Mouse (Mus musculus) embryonic facial prominence, embryonic 12.5 days (tissue): Measurements from ENCODE around the gene Gm17364. TPM values are rescaled to one million over a fixed set of nuclear protein-coding genes. Genes with fewer than 3 reads are reported as not detected.
"Not testable (repeated sequence)": the region's sequence is repeated elsewhere in the genome, so short reads cannot be mapped to it uniquely, and the experiment has no call there.

Source experiments
- ATAC-seq: fragments of 200-750 bp; cut with Nextera tagmentation; 2 replicates; pipeline ENCODE4 v1.8.0; 2017; ENCODE audit not compliant: insufficient number of reproducible peaks, insufficient read depth, low FRiP score, low TSS enrichment
- H3K27ac ChIP-seq: fragments of 300-500 bp; sonication (generic); 2 replicates; pipeline ENCODE4 v1.5.1; 2016; ENCODE audit warnings: mild to moderate bottlenecking
- H3K27me3 ChIP-seq: fragments of 300-500 bp; sonication (generic); 2 replicates; pipeline ENCODE4 v1.6.1; 2016; ENCODE audit warnings: mild to moderate bottlenecking, moderate library complexity
- H3K36me3 ChIP-seq: fragments of 300-500 bp; sonication (generic); 2 replicates; pipeline ENCODE4 v1.6.1; 2016; ENCODE audit warnings: mild to moderate bottlenecking
- H3K4me1 ChIP-seq: fragments of 300-500 bp; sonication (generic); 2 replicates; pipeline ENCODE4 v1.6.1; 2016
- H3K4me2 ChIP-seq: fragments of 300-500 bp; sonication (generic); replicated peaks from 2 replicates; pipeline ENCODE4 v1.6.1; 2016; ENCODE audit warnings: mild to moderate bottlenecking, moderate library complexity
- H3K4me3 ChIP-seq: fragments of 300-500 bp; sonication (generic); 2 replicates; pipeline ENCODE4 v1.5.1; 2016; ENCODE audit warnings: mild to moderate bottlenecking
- H3K9ac ChIP-seq: fragments of 300-500 bp; sonication (generic); 2 replicates; pipeline ENCODE4 v1.6.1; 2016; ENCODE audit warnings: mild to moderate bottlenecking, moderate library complexity
- H3K9me3 ChIP-seq: fragments of 300-500 bp; sonication (generic); 2 replicates; pipeline ENCODE4 v1.6.1; 2016; ENCODE audit warnings: mild to moderate bottlenecking, moderate library complexity
- WGBS: fragments of 180-500 bp; shearing (Covaris S2); methylation state at CpG from one replicate; pipeline ENCODE4 v1.1.7; 2016; 5-methylcytosine and 5-hydroxymethylcytosine counted together
- polyA plus RNA-seq: library from polyadenylated mRNA; unstranded; fragments of >200 nt; fragmentation: Nextera tagmentation; extraction: Ambion mirVana; gene quantifications from 2 replicates; pipeline ENCODE4 v1.2.1, GENCODE M21; 2016

Gm17364 gene
- polyA plus RNA-seq, 1 experiment from 2014 or later = not detected

- Histone ChIP-seq H3K36me3 (no peaks in the 10 kb centered on the region), H3K4me2 (no peak overlapping the region), H3K9ac (no peak overlapping the region), H3K27me3 (no peaks in the 10 kb centered on the region), H3K4me1 (no peaks in the 10 kb centered on the region), H3K27ac (no peak overlapping the region), H3K9me3 (no peaks in the 10 kb centered on the region), H3K4me3 (no peak overlapping the region)
- 70% methylated on average over 4 of the region's 4 CpGs for WGBS
- no peak for ATAC-seq
Observed at GRCm38 (mm10) chr13:41285448-41285847, 11.7 kb upstream of the Gm17364 start.

GRCm38 (mm10) chr13:41283256-41283655 lies 9.5 kb upstream of the Gm17364 start:
- no peaks in the 10 kb centered on the region for H3K4me1 ChIP-seq
- H3K9me3 ChIP-seq = no peaks in the 10 kb centered on the region
- H3K9ac ChIP-seq = no peak overlapping the region
- no peaks in the 10 kb centered on the region for H3K27me3 ChIP-seq
- no peak overlapping the region for H3K4me3 ChIP-seq
- H3K36me3 ChIP-seq = no peaks in the 10 kb centered on the region
- H3K27ac ChIP-seq = no peak overlapping the region
- 25% methylated on average over 5 of the region's 5 CpGs for WGBS
- ATAC-seq = no peak
- H3K4me2 ChIP-seq = no peak overlapping the region

- H3K27me3 ChIP-seq = no peaks in the 10 kb centered on the region
- no peaks in the 10 kb centered on the region for H3K36me3 ChIP-seq
- 70% methylated on average over 5 of the region's 5 CpGs for WGBS
- no peak for ATAC-seq
- no peaks in the 10 kb centered on the region for H3K9me3 ChIP-seq
- H3K4me2 ChIP-seq = no peak overlapping the region
- H3K27ac ChIP-seq = no peak overlapping the region
- no peak overlapping the region for H3K4me3 ChIP-seq
- H3K9ac ChIP-seq = no peak overlapping the region
- no peaks in the 10 kb centered on the region for H3K4me1 ChIP-seq
Observed at GRCm38 (mm10) chr13:41280696-41281095, 6.9 kb upstream of the Gm17364 start.

GRCm38 (mm10) chr13:41267827-41268408 lies 5.9 kb downstream of the Gm17364 start:
- Histone ChIP-seq H3K27me3 (no peaks in the 10 kb centered on the region), H3K4me1 (peaks cover 4% of the 10 kb centered on the region), H3K9ac (no peak overlapping the region), H3K36me3 (no peaks in the 10 kb centered on the region), H3K27ac (no peak overlapping the region), H3K4me3 (no peak overlapping the region), H3K9me3 (no peaks in the 10 kb centered on the region), H3K4me2 (no peak overlapping the region)
- ATAC-seq = no peak
- WGBS = 44% methylated on average over 7 of the region's 7 CpGs

GRCm38 (mm10) chr13:41263304-41264006 lies 10.3 kb downstream of the Gm17364 start:
- Histone ChIP-seq H3K27ac (no peak overlapping the region), H3K9me3 (no peaks in the 10 kb centered on the region), H3K27me3 (no peaks in the 10 kb centered on the region), H3K9ac (no peak overlapping the region), H3K4me1 (peaks cover 4% of the 10 kb centered on the region), H3K4me2 (no peak overlapping the region), H3K36me3 (no peaks in the 10 kb centered on the region), H3K4me3 (no peak overlapping the region)
- no peak for ATAC-seq
- 82% methylated on average over 5 of the region's 5 CpGs for WGBS

GRCm38 (mm10) chr13:41261617-41262016 lies 12.2 kb downstream of the Gm17364 start:
- ATAC-seq, H3K4me1 ChIP-seq, H3K4me2 ChIP-seq, H3K4me3 ChIP-seq, H3K27ac ChIP-seq, H3K9me3 ChIP-seq, H3K27me3 ChIP-seq, H3K36me3 ChIP-seq, H3K9ac ChIP-seq: not testable (repeated sequence)
- WGBS = 97% methylated on average over 8 of the region's 8 CpGs

- Histone ChIP-seq H3K4me3 (no peak overlapping the region), H3K27ac (no peak overlapping the region), H3K9ac (no peak overlapping the region), H3K9me3 (no peaks in the 10 kb centered on the region), H3K4me2 (no peak overlapping the region), H3K36me3 (no peaks in the 10 kb centered on the region), H3K27me3 (no peaks in the 10 kb centered on the region), H3K4me1 (no peaks in the 10 kb centered on the region)
- 87% methylated on average over 4 of the region's 4 CpGs for WGBS
- ATAC-seq = no peak
Observed at GRCm38 (mm10) chr13:41257851-41258250, 15.9 kb downstream of the Gm17364 start.

- Histone ChIP-seq H3K4me1 (no peaks in the 10 kb centered on the region), H3K27me3 (no peaks in the 10 kb centered on the region), H3K36me3 (no peaks in the 10 kb centered on the region), H3K9me3 (no peaks in the 10 kb centered on the region), H3K4me2 (no peak overlapping the region), H3K27ac (no peak overlapping the region), H3K4me3 (no peak overlapping the region), H3K9ac (no peak overlapping the region)
- ATAC-seq = no peak
- WGBS = 90% methylated on average over 3 of the region's 3 CpGs
Observed at GRCm38 (mm10) chr13:41256962-41257361, 16.8 kb downstream of the Gm17364 start.

- 91% methylated on average over 5 of the region's 5 CpGs for WGBS
- H3K9ac ChIP-seq = no peak overlapping the region
- no peaks in the 10 kb centered on the region for H3K36me3 ChIP-seq
- H3K4me2 ChIP-seq = no peak overlapping the region
- H3K27ac ChIP-seq = no peak overlapping the region
- ATAC-seq = no peak
- H3K4me3 ChIP-seq = no peak overlapping the region
- no peaks in the 10 kb centered on the region for H3K27me3 ChIP-seq
- no peaks in the 10 kb centered on the region for H3K9me3 ChIP-seq
- H3K4me1 ChIP-seq = no peaks in the 10 kb centered on the region
Observed at GRCm38 (mm10) chr13:41256126-41256525, 17.7 kb downstream of the Gm17364 start.

GRCm38 (mm10) chr13:41252736-41253135 lies 21.0 kb downstream of the Gm17364 start:
- no peak overlapping the region for H3K9ac ChIP-seq
- no peaks in the 10 kb centered on the region for H3K36me3 ChIP-seq
- 85% methylated on average over 7 of the region's 7 CpGs for WGBS
- H3K27ac ChIP-seq = no peak overlapping the region
- no peak for ATAC-seq
- no peaks in the 10 kb centered on the region for H3K4me1 ChIP-seq
- H3K4me3 ChIP-seq = no peak overlapping the region
- no peaks in the 10 kb centered on the region for H3K27me3 ChIP-seq
- no peaks in the 10 kb centered on the region for H3K9me3 ChIP-seq
- H3K4me2 ChIP-seq = no peak overlapping the region

- no peak overlapping the region for H3K4me2 ChIP-seq
- ATAC-seq = no peak
- H3K27ac ChIP-seq = no peak overlapping the region
- 68% methylated on average over 6 of the region's 6 CpGs for WGBS
- no peaks in the 10 kb centered on the region for H3K4me1 ChIP-seq
- H3K9me3 ChIP-seq = no peaks in the 10 kb centered on the region
- H3K4me3 ChIP-seq = no peak overlapping the region
- no peaks in the 10 kb centered on the region for H3K27me3 ChIP-seq
- no peak overlapping the region for H3K9ac ChIP-seq
- no peaks in the 10 kb centered on the region for H3K36me3 ChIP-seq
Observed at GRCm38 (mm10) chr13:41252141-41252540, 21.6 kb downstream of the Gm17364 start.

GRCm38 (mm10) chr13:41251667-41252066 lies 22.1 kb downstream of the Gm17364 start:
- no peak overlapping the region for H3K9ac ChIP-seq
- 69% methylated on average over 5 of the region's 5 CpGs for WGBS
- H3K9me3 ChIP-seq = no peaks in the 10 kb centered on the region
- H3K4me2 ChIP-seq = no peak overlapping the region
- no peaks in the 10 kb centered on the region for H3K4me1 ChIP-seq
- H3K27ac ChIP-seq = no peak overlapping the region
- no peak for ATAC-seq
- no peak overlapping the region for H3K4me3 ChIP-seq
- no peaks in the 10 kb centered on the region for H3K27me3 ChIP-seq
- H3K36me3 ChIP-seq = no peaks in the 10 kb centered on the region
